Mouse (Mus musculus): ENCODE data around the gene Wwc1. TPM values are rescaled to one million over a fixed set of nuclear protein-coding genes. Genes with fewer than 3 reads are reported as not detected.

Wwc1 gene
- total and polyA plus RNA-seq, 2 experiments from 2014 or later: 9.2 to 11.9 TPM

GRCm38 (mm10) chr11:35893454-35893853 is 86.9 kb downstream of the Wwc1 start:
- no peak overlapping the region for H3K9ac ChIP-seq (replicated peaks; ENCODE audit: low read length, poor library complexity, severe bottlenecking)
- no peak for DNase-seq (ENCODE audit: low spot score)
- H3K27ac ChIP-seq (ENCODE audit: low read depth, low read length): peak overlapping the region; percentile 48; the same call in 1 of the 2 replicates
- no peak overlapping the region for H3K4me2 ChIP-seq (ENCODE audit: low read depth, low read length, poor library complexity, severe bottlenecking)
- TF ChIP-seq CTCF (IDR thresholded peaks at IDR 0.05): no peak
- no peaks in the 10 kb centered on the region; the same call in 1 of the 2 replicates for H3K36me3 ChIP-seq (ENCODE audit: insufficient read depth, low read length)
- H3K9me3 ChIP-seq (ENCODE audit: low read length): no peaks in the 10 kb centered on the region
- no peak for ATAC-seq (ENCODE audit: low FRiP score)
- H3K27me3 ChIP-seq (ENCODE audit: insufficient read depth, low read length): no peaks in the 10 kb centered on the region
- WGBS: 22% methylated on average over 4 of the region's 4 CpGs
- H3K4me1 ChIP-seq (ENCODE audit: insufficient read depth, low read length): peaks cover 7% of the 10 kb centered on the region
- no peak overlapping the region for H3K4me3 ChIP-seq (ENCODE audit: low read depth, low read length)

- H3K4me1 ChIP-seq (ENCODE audit: insufficient read depth, low read length): peaks cover 7% of the 10 kb centered on the region
- DNase-seq (ENCODE audit: low spot score): peak; percentile 46
- 27% methylated on average over 10 of the region's 10 CpGs for WGBS
- ATAC-seq (ENCODE audit: low FRiP score): 0 out of 2 replicates have a peak, but pooled peaks have one; percentile 16
- H3K27me3 ChIP-seq (ENCODE audit: insufficient read depth, low read length): no peaks in the 10 kb centered on the region
- peak overlapping the region; percentile 48; the same call in 1 of the 2 replicates for H3K27ac ChIP-seq (ENCODE audit: low read depth, low read length)
- H3K4me3 ChIP-seq (ENCODE audit: low read depth, low read length): no peak overlapping the region
- no peaks in the 10 kb centered on the region; the same call in 1 of the 2 replicates for H3K36me3 ChIP-seq (ENCODE audit: insufficient read depth, low read length)
- H3K9me3 ChIP-seq (ENCODE audit: low read length): no peaks in the 10 kb centered on the region
- no peak for TF ChIP-seq CTCF (IDR thresholded peaks at IDR 0.05)
- H3K9ac ChIP-seq (replicated peaks; ENCODE audit: low read length, poor library complexity, severe bottlenecking): no peak overlapping the region
- H3K4me2 ChIP-seq (ENCODE audit: low read depth, low read length, poor library complexity, severe bottlenecking): no peak overlapping the region
Observed at GRCm38 (mm10) chr11:35893018-35893421, 87.3 kb downstream of the Wwc1 start.

DNA sequence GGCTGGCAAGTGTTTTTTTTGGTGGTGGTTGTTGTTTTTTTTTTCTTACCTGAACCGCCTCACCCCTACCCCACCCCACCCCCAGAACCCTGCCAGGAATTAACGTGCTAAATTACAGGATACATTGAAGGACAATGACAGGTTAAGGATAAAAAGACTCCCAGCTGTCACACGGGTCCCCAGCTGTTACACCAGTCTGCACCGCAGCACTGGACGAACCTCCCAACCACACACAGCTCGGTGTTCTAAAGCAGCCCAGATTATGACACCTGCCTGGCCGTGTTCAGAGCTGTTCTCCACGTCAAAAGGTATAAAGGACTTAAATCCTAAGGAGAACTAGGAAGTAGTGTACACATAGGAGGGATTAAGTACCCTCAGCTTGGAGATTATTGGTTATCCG is 88.0 kb downstream of the Wwc1 start:
- 62% methylated on average over 9 of the region's 9 CpGs for WGBS
- DNase-seq (ENCODE audit: low spot score) (no peak), ATAC-seq (ENCODE audit: low FRiP score) (no peak)
- Histone ChIP-seq H3K27me3 (ENCODE audit: insufficient read depth, low read length) (no peaks in the 10 kb centered on the region), H3K4me3 (ENCODE audit: low read depth, low read length) (no peak overlapping the region), H3K4me2 (ENCODE audit: low read depth, low read length, poor library complexity, severe bottlenecking) (no peak overlapping the region), H3K9ac (replicated peaks; ENCODE audit: low read length, poor library complexity, severe bottlenecking) (no peak overlapping the region), H3K9me3 (ENCODE audit: low read length) (no peaks in the 10 kb centered on the region), H3K4me1 (ENCODE audit: insufficient read depth, low read length) (peaks cover 7% of the 10 kb centered on the region), H3K36me3 (ENCODE audit: insufficient read depth, low read length) (no peaks in the 10 kb centered on the region; the same call in 1 of the 2 replicates), H3K27ac (ENCODE audit: low read depth, low read length) (no peak overlapping the region; the same call in 1 of the 2 replicates)
- no peak for TF ChIP-seq CTCF (IDR thresholded peaks at IDR 0.05)

DNA sequence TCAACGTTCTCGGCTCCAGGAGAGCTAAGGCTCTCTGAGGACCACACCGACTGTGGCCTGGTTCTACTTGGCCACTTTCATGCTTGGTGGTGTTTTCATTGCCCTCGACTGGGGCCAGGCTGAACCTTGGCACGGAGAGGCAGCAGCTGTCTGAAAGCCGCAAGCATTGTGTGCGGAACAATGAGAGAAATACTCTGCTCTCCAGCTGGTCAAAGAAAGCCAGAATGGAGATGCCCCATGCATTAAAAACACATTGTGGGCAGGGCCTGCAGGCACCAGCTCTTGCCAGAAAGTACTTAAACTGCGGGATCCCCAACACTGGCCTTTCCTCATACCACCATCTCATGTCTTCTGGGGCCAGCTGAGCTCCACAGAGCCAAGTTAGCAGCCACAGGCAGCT is 91.5 kb downstream of the Wwc1 start:
- no peak overlapping the region for H3K27ac ChIP-seq (ENCODE audit: low read depth, low read length)
- H3K4me3 ChIP-seq (ENCODE audit: low read depth, low read length): no peak overlapping the region
- peaks cover 7% of the 10 kb centered on the region for H3K4me1 ChIP-seq (ENCODE audit: insufficient read depth, low read length)
- 31% methylated on average over 8 of the region's 8 CpGs for WGBS
- no peaks in the 10 kb centered on the region for H3K27me3 ChIP-seq (ENCODE audit: insufficient read depth, low read length)
- no peak overlapping the region for H3K4me2 ChIP-seq (ENCODE audit: low read depth, low read length, poor library complexity, severe bottlenecking)
- no peak overlapping the region for H3K9ac ChIP-seq (replicated peaks; ENCODE audit: low read length, poor library complexity, severe bottlenecking)
- no peaks in the 10 kb centered on the region; the same call in 1 of the 2 replicates for H3K36me3 ChIP-seq (ENCODE audit: insufficient read depth, low read length)
- ATAC-seq (ENCODE audit: low FRiP score) (peak; percentile 38; the same call in 1 of the 2 replicates), DNase-seq (ENCODE audit: low spot score) (peak; percentile 59)
- no peak for TF ChIP-seq CTCF (IDR thresholded peaks at IDR 0.05)
- no peaks in the 10 kb centered on the region for H3K9me3 ChIP-seq (ENCODE audit: low read length)

DNA sequence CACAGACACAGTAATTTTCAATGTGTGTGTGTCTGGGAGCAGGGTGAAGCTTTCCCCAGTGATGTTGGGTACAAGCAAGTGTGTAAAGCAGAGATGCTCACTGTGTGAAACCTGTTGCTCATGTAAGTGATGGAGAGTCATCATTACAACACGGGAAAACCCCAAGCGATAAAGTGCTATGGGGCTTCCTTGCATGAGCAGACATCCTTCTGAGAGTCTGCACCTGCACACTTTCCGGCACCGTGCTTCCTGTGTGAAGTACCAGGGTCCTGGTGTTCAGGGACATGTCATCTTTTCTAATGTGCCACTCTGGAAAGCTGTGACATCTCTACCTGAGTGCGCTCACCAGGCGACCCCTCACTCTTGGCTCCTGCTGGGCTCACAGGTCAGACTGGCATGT is 97.5 kb downstream of the Wwc1 start:
- Histone ChIP-seq H3K9ac (replicated peaks; ENCODE audit: low read length, poor library complexity, severe bottlenecking) (no peak overlapping the region), H3K27me3 (ENCODE audit: insufficient read depth, low read length) (no peaks in the 10 kb centered on the region), H3K4me3 (ENCODE audit: low read depth, low read length) (no peak overlapping the region), H3K9me3 (ENCODE audit: low read length) (no peaks in the 10 kb centered on the region), H3K4me2 (ENCODE audit: low read depth, low read length, poor library complexity, severe bottlenecking) (no peak overlapping the region), H3K4me1 (ENCODE audit: insufficient read depth, low read length) (no peaks in the 10 kb centered on the region), H3K27ac (ENCODE audit: low read depth, low read length) (no peak overlapping the region), H3K36me3 (ENCODE audit: insufficient read depth, low read length) (peaks cover 6% of the 10 kb centered on the region; the same call in 1 of the 2 replicates)
- TF ChIP-seq CTCF (IDR thresholded peaks at IDR 0.05): no peak
- ATAC-seq (ENCODE audit: low FRiP score): no peak
- WGBS: 94% methylated on average over 6 of the region's 6 CpGs
- DNase-seq (ENCODE audit: low spot score): no peak

- no peak overlapping the region for H3K4me2 ChIP-seq (ENCODE audit: low read depth, low read length, poor library complexity, severe bottlenecking)
- H3K4me1 ChIP-seq (ENCODE audit: insufficient read depth, low read length): no peaks in the 10 kb centered on the region; the same call in 1 of the 2 replicates
- H3K4me3 ChIP-seq (ENCODE audit: low read depth, low read length): no peak overlapping the region
- TF ChIP-seq CTCF (IDR thresholded peaks at IDR 0.05): no peak
- peaks cover 12% of the 10 kb centered on the region; the same call in 1 of the 2 replicates for H3K36me3 ChIP-seq (ENCODE audit: insufficient read depth, low read length)
- ATAC-seq (ENCODE audit: low FRiP score) (no peak), DNase-seq (ENCODE audit: low spot score) (no peak)
- no peak overlapping the region for H3K9ac ChIP-seq (replicated peaks; ENCODE audit: low read length, poor library complexity, severe bottlenecking)
- H3K27ac ChIP-seq (ENCODE audit: low read depth, low read length): no peak overlapping the region
- H3K27me3 ChIP-seq (ENCODE audit: insufficient read depth, low read length): no peaks in the 10 kb centered on the region
- 55% methylated on average over 4 of the region's 4 CpGs for WGBS
- H3K9me3 ChIP-seq (ENCODE audit: low read length): no peaks in the 10 kb centered on the region
Observed at GRCm38 (mm10) chr11:35878559-35878897, 101.8 kb downstream of the Wwc1 start.
